Mouse (Mus musculus) hindlimb bud, embryonic 11.5 days (tissue): Measurements from ENCODE around the gene Olfr1423.
"Not testable (repeated sequence)": the region's sequence is repeated elsewhere in the genome, so short reads cannot be mapped to it uniquely, and the experiment has no call there.

Experiments used
- DNase-seq: peaks from one replicate; pipeline ENCODE4 v3.0.0-alpha.2; 2012; ENCODE audit warnings: low read depth, low spot score; ENCODE audit errors: extremely low spot score

Gene Olfr1423

GRCm38 (mm10) chr19:12041217-12041616 is at the start of gene Olfr1423:
TSS of gene Olfr1423 (minus strand) at chr19:12041317.
- DNase-seq, result no peak

GRCm38 (mm10) chr19:12077631-12078030 is 36.5 kb upstream of the Olfr1423 start, which contains the start of gene Olfr1425:
TSS of gene Olfr1425 (minus strand) at chr19:12077731.
- not testable (repeated sequence) for DNase-seq

DNA sequence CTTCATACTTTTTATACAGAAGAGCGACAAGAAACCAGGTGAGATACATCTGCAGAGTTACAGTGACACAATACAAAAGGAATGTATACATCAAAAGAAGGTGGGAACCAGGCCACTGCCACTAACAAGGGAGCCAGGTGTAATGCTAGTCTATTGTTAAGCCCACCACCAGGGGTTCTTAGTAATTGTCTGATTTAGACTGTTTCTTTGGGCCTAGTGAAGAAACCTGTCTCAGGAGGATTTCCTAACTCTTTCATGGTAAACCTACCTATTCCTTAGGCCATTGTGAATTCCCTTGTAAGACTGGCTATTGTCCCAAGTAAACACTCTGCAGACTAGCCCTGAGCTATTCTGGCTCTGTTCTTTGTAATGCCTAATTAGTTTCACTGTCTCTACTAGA is 28.4 kb upstream of the Olfr1423 start:
- not testable (repeated sequence) for DNase-seq

DNA sequence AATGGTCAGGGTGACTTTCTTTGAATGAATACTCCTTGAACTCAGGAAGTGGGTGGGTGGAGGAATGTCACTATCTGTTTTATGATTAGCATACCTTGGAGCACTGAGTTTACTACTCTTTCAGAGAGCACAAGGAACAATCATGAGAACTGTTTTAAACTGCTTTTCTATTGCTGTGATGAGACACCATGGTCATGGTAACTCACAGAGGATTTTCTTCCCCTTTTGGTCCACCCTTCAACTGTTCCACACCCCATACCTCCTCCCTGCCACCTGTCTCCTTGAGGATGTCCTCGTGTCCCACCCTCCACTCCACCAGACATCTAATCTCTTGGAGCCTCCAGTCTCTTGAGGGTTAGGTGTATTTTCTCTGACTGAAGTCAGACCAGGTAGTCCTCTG is 26.7 kb upstream of the Olfr1423 start:
- not testable (repeated sequence) for DNase-seq

- DNase-seq, result not testable (repeated sequence)
These were observed 21.5 kb upstream of the Olfr1423 start, which contains the start of gene Olfr1424 for GRCm38 (mm10) chr19:12062582-12062981. TSS of gene Olfr1424 (minus strand) at chr19:12062682.

- no peak for DNase-seq
These were observed 2.0 kb upstream of the Olfr1423 start for GRCm38 (mm10) chr19:12043163-12043562.

GRCm38 (mm10) chr19:12037727-12038126 is 3.4 kb downstream of the Olfr1423 start:
- no peak for DNase-seq

DNA sequence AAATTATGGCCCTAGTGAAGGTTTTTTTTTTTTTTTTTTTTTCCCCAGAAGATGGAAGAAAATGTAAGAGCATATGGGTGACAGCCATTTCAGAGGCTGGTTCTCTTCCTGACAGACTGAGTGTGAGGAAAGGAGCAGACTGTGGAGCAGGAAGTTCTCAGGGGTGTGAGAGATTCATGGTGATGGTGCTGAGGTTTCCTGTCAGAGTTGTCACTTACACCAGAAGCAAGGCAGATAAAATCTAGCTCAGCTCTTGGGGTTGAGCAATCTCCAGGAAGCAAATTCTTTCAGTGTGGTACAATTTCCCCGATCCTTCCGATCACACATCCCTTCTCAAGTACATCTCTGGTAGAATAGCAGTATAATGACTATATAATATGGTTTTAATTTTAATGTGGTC is 14.5 kb downstream of the Olfr1423 start:
- no peak for DNase-seq

DNA sequence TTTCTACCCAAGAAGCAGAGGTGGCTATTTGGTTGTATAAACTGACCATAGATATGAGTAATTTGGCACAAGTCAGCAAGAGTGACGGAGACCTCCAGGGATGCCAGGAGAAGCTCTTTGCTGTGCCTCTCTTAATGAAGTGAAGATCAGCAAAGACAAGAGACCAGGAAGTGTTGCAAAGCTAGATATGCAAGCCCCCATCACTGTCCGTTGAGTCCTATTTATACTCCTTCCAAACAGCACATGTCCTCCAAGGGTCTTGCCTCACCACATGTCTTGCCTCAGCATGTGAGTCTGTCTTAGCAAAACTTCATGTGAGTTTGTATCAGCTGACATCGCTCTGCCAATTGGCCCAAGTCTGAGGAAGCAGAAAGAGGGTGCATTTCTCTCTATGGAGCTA is 15.8 kb downstream of the Olfr1423 start:
- DNase-seq, result no peak

DNA sequence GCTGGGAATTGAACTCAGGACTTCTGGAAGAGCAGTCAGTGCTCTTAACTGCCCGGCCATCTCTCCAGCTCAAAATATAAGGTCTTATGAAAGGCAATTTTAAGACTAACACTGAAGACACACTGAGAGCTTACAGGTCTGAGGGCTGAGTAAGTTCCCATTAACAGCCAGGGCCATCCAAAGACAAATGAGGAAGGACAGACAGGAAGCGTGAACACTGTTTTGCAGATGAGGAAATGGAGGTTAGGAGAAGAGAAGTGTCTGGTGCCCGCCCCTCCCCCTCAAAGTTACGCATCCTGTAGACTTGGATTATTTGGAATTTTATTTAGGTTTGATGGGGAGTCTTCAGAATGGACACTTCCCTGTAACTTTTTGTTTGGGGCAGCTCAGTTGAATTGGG is 17.0 kb downstream of the Olfr1423 start:
- no peak for DNase-seq

GRCm38 (mm10) chr19:12016192-12016591 is 24.9 kb downstream of the Olfr1423 start:
- no peak for DNase-seq

DNA sequence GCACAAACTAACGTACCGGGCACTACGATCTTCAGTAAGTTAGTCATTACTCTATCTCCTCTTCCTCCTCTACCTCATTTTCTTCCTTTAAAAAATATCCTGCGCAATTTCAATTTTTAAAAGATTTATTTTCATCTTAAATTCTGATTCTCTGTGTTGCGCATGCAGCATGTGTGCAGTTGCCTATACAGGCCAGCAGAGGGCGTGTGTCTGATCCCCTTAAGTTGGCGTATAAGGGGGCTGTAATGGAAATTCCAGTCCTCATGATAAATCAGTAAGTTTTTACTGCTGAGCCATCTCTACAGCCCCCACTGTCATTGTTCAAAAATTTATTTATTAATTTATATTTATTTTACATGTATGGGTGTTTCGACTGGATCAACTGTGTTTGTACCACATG is 25.4 kb downstream of the Olfr1423 start:
- no peak for DNase-seq

- DNase-seq, result no peak
These were observed 27.9 kb downstream of the Olfr1423 start for GRCm38 (mm10) chr19:12013228-12013627.

- no peak for DNase-seq
These were observed 28.5 kb downstream of the Olfr1423 start for GRCm38 (mm10) chr19:12012615-12013014.

DNA sequence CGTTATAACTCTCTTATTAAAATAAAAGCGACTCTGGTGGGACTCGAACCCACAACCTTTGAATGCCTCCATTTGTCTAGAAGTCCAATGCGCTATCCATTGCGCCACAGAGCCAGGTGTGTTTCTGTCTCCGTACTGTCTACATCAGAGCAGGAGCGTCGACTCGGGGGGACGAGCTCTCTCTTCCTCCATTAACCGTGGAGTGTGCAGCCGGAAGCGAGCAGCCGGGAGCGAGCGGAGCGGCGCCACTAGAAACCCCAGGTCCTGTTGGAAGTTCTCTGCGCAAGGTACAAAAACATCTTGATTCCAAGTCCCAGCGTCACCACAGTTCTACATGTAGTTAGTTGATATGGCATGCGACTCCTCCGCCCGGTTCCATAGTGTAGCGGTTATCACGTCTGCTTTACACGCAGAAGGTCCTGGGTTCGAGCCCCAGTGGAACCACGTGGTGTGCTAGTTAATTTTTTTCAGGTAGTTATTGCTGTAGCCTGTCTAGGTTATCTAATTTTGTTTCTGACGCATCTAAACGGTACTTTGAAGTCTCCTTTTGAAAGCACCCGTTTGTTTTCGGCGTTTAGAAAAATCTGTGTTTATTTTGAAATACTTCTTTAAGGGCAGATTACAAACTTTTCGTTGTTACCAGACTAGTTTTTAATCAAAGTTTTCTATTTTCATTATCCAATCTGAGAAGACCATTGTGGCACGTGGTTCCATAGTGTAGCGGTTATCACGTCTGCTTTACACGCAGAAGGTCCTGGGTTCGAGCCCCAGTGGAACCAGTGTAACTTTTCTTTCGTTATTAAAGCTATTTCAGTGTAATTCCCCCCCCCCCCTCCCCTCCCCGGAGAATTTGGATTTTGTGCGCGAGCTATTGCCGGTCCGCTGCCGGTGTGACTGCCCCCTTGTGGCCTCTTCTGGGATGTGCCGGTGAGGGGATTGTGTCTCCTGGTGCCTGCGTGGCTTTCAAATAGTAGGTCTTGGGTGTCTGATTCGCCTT is 29.3 kb downstream of the Olfr1423 start:
- DNase-seq, result peak; percentile 99

DNA sequence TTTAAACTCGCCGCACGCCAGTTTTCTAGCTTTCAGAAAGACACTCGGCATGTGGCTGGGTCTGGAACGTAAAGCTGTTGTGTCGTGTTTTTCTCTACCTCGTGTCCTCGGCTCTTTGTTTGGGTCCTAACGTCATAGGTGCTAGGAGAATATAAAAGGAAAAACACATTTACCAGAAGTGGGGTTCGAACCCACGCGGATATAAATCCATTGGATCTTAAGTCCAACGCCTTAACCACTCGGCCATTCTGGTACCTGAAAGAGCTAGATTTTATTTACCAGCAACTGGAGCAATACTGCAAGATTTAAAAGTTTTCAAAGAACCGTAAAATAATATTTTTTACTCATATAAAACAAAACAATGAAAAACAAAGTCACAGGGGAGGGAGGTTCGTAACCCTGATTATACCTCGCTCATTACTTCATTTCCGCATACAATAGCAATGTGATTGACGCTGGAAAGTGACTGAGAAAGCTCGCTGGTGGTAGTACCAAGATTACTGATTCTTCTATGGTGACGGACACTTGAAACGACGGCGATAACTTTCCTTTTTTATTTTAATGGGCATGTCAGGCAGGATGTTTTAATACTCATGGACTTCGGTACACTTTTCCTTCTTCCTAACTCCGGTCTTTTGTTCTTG is 30.1 kb downstream of the Olfr1423 start:
- DNase-seq, result peak; percentile 100

DNA sequence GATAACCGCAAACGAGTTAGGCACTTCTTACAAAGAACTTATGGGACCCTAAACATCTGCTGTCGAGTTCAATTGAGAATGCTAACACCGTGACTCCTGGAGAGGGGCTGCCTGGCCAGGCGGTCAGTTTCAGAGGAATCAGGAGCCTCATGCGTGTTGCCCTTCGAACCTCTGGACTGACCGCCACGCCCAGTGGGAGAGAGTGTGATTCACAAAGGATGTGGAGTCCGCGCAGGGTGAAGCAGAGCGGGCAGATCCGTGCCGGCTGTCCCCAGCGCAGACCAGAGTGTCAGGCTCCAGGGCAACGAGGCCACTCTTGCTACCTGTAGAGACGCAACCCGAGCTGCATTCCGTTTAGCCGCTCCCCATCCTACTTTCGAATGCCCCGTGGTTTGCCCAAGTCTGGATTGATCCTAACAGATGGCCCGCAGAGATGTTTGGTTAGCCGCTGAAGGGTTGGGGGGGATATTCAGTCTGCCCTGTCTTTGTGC is 30.8 kb downstream of the Olfr1423 start:
- DNase-seq, result no peak

DNA sequence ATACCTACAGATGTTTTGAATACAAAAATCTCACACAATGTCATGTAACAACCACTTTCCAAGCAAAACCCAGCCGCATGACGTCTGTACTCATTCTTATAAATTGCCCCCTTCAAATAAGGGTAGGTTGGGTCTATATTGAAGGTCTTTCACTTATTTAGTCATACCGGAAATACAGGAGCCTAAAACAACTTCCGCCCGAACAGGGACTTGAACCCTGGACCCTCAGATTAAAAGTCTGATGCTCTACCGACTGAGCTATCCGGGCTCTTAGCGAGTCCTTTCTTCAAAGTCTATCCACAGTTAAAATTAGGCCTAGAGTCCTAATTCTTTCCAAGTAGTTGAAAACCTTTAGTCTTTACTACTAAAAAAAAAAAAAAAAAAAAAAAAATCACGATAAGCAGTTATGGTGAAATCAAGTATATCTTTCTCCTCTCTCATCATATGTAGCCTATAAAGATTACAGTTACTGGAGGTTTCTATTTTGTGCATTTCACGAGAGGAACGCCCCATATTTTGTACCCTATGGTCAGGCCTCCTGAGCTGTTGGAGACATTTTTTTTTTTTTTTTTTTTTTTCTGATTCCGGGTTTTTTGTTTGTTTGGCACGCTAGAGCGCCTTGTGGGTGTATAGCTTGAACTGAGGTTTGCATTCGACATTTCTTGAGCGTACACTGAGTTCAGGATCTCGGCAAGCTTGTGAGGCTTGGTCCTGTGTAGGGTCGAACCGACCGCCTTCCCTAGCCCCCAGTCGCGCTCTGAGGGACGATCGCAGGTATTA is 31.4 kb downstream of the Olfr1423 start:
- DNase-seq, result peak; percentile 98

- no peak for DNase-seq
These were observed 32.4 kb downstream of the Olfr1423 start for GRCm38 (mm10) chr19:12008410-12009380.
